Mouse (Mus musculus) stomach, embryonic 16.5 days (tissue): ENCODE data around the gene St5. TPM values are rescaled to one million over a fixed set of nuclear protein-coding genes. Genes with fewer than 3 reads are reported as not detected.

Experiments
- ATAC-seq: fragments of 200-750 bp; cut with Nextera tagmentation; 2 replicates; pipeline ENCODE4 v1.8.0; 2017; ENCODE audit warnings: moderate number of reproducible peaks, moderate TSS enrichment; ENCODE audit not compliant: insufficient read depth, low FRiP score
- H3K27ac ChIP-seq: fragments of 300-500 bp; sonication (generic); 2 replicates; pipeline ENCODE4 v1.5.1; 2014; ENCODE audit warnings: low read length
- H3K27me3 ChIP-seq: fragments of 300-500 bp; sonication (generic); 2 replicates; pipeline ENCODE4 v1.6.1; 2014; ENCODE audit warnings: low read length, control low read depth, mixed read lengths; ENCODE audit not compliant: control insufficient read depth, insufficient read depth
- H3K36me3 ChIP-seq: fragments of 300-500 bp; sonication (generic); 2 replicates; pipeline ENCODE4 v1.6.1; 2014; ENCODE audit warnings: low read length; ENCODE audit not compliant: control insufficient read depth, insufficient read depth
- H3K4me1 ChIP-seq: fragments of 300-500 bp; sonication (generic); 2 replicates; pipeline ENCODE4 v1.6.1; 2014; ENCODE audit warnings: low read length, control low read depth, mixed read lengths; ENCODE audit not compliant: control insufficient read depth, insufficient read depth
- H3K4me2 ChIP-seq: fragments of 300-500 bp; sonication (generic); 2 replicates; pipeline ENCODE4 v1.6.1; 2014; ENCODE audit warnings: low read depth, low read length, mixed read lengths
- H3K4me3 ChIP-seq: fragments of 300-500 bp; sonication (generic); replicated peaks from 2 replicates; pipeline ENCODE4 v1.5.1; 2014; ENCODE audit warnings: mild to moderate bottlenecking, low read length
- H3K9ac ChIP-seq: fragments of 300-500 bp; sonication (generic); 2 replicates; pipeline ENCODE4 v1.6.1; 2014; ENCODE audit warnings: low read length
- H3K9me3 ChIP-seq: fragments of 300-500 bp; sonication (generic); replicated peaks from 2 replicates; pipeline ENCODE4 v1.6.1; 2016; ENCODE audit warnings: low read length, control low read depth; ENCODE audit not compliant: control insufficient read depth
- WGBS: fragments of 180-500 bp; shearing (Covaris S2); extraction: QIAGEN DNeasy Blood & Tissue Kit; methylation state at CpG from one replicate; pipeline ENCODE4 v1.1.7; 2014; 5-methylcytosine and 5-hydroxymethylcytosine counted together
- polyA plus RNA-seq: library from polyadenylated mRNA; unstranded; fragments of >200 nt; fragmentation: Nextera tagmentation; extraction: Ambion mirVana; gene quantifications from 2 replicates; pipeline ENCODE4 v1.2.1, GENCODE M21; 2015

The St5 gene
- polyA plus RNA-seq, 1 experiment from 2014 or later, result 64.0 TPM

GRCm38 (mm10) chr7:109540902-109541301 lies 162.5 kb downstream of the St5 start:
- no peak overlapping the region for H3K4me2 ChIP-seq
- no peak overlapping the region for H3K27ac ChIP-seq
- H3K27me3 ChIP-seq, result no peaks in the 10 kb centered on the region
- H3K4me1 ChIP-seq, result 0 out of 2 replicates have a peak, but pooled peaks cover 4% of the 10 kb centered on the region
- no peak overlapping the region for H3K9ac ChIP-seq
- ATAC-seq, result no peak
- 0 out of 2 replicates have a peak, but pooled peaks cover 5% of the 10 kb centered on the region for H3K36me3 ChIP-seq
- no peak overlapping the region for H3K4me3 ChIP-seq
- H3K9me3 ChIP-seq, result no peaks in the 10 kb centered on the region

GRCm38 (mm10) chr7:109536451-109536946 lies 166.9 kb downstream of the St5 start:
- peak; percentile 83 for ATAC-seq
- H3K27me3 ChIP-seq, result no peaks in the 10 kb centered on the region
- no peaks in the 10 kb centered on the region for H3K9me3 ChIP-seq
- WGBS, result 58% methylated on average over 4 of the region's 4 CpGs
- peak overlapping the region; percentile 86 for H3K27ac ChIP-seq
- H3K36me3 ChIP-seq, result 0 out of 2 replicates have a peak, but pooled peaks cover 15% of the 10 kb centered on the region
- no peak overlapping the region for H3K9ac ChIP-seq
- H3K4me1 ChIP-seq, result no peaks in the 10 kb centered on the region
- no peak overlapping the region for H3K4me3 ChIP-seq
- H3K4me2 ChIP-seq, result no peak overlapping the region

DNA sequence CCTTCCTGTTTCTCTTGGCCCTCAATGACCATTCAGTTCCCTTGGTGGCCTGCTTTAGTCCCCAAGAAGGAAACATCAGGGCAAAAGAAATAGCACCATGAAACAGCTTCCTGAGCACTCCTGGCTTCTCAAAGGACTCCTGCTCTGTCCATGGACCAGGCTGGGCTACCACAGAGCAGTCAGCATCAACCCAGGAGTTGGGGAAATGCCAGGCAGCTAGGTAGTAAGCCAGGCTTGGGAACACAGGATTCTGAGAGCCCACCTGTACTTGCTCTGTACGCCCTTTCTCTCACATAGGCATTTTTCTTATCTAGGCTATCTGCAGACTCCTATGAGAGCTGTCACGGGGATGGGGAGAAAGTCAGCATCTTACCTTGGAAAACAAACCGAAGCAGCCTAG lies 168.5 kb downstream of the St5 start:
- H3K27ac ChIP-seq, result no peak overlapping the region
- H3K9ac ChIP-seq, result no peak overlapping the region
- no peaks in the 10 kb centered on the region for H3K9me3 ChIP-seq
- H3K4me2 ChIP-seq, result no peak overlapping the region
- H3K27me3 ChIP-seq, result no peaks in the 10 kb centered on the region
- no peaks in the 10 kb centered on the region for H3K4me1 ChIP-seq
- no peak overlapping the region for H3K4me3 ChIP-seq
- no peak for ATAC-seq
- WGBS, result 85% methylated on average over 3 of the region's 3 CpGs
- 0 out of 2 replicates have a peak, but pooled peaks cover 15% of the 10 kb centered on the region for H3K36me3 ChIP-seq

DNA sequence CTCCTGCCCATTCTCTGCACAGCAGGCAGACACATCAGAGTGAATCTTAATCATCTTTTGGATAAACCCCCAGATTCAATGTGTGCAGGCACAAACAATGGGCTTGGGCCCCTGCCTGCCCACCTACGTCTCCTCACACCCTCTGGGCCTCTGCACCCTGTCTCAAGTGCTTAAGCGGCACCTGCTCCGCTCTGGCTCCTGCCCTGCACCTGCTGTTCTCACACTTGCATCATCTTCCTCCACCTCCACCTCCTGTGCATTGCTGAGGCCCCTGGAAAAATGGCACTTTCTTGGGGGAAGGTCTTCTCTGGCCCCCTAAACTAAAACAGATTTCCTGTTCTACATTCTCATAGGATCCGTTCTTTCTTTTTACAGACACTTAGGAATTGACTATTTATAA lies 169.5 kb downstream of the St5 start:
- H3K4me2 ChIP-seq, result no peak overlapping the region
- H3K36me3 ChIP-seq, result peaks cover 13% of the 10 kb centered on the region; the same call in 1 of the 2 replicates
- no peak for ATAC-seq
- no peak overlapping the region for H3K4me3 ChIP-seq
- no peaks in the 10 kb centered on the region for H3K9me3 ChIP-seq
- no peak overlapping the region for H3K27ac ChIP-seq
- WGBS, result 90% methylated on average over 4 of the region's 4 CpGs
- H3K27me3 ChIP-seq, result no peaks in the 10 kb centered on the region
- no peak overlapping the region for H3K9ac ChIP-seq
- no peaks in the 10 kb centered on the region for H3K4me1 ChIP-seq

GRCm38 (mm10) chr7:109533129-109533528 lies 170.3 kb downstream of the St5 start:
- Histone ChIP-seq H3K9ac (no peak overlapping the region), H3K27ac (no peak overlapping the region), H3K4me2 (no peak overlapping the region), H3K9me3 (no peaks in the 10 kb centered on the region), H3K4me3 (no peak overlapping the region), H3K36me3 (peaks cover 13% of the 10 kb centered on the region; the same call in 1 of the 2 replicates), H3K4me1 (no peaks in the 10 kb centered on the region), H3K27me3 (no peaks in the 10 kb centered on the region)
- WGBS, result 78% methylated on average over 4 of the region's 4 CpGs
- ATAC-seq, result no peak

DNA sequence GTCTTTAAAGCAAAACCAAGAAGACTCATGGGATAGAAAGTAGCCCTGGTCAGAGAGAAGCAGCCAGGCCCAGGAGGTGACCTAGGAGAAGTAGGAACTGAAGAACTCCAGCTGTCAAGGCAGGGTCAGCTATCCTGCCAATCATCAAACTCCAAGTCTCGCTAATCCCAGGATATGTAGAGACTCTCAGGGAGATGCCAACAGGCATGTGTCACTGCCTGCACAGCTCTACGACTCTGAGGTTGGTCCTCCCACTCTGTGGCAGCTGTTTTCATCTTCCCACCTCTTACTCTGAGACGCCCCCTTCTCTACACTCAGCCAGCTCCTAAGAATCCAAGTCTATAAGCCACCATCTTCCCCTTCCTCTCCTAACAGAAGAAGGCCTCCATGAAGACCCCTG lies 170.7 kb downstream of the St5 start:
- H3K9ac ChIP-seq, result no peak overlapping the region
- H3K9me3 ChIP-seq, result no peaks in the 10 kb centered on the region
- H3K36me3 ChIP-seq, result peaks cover 13% of the 10 kb centered on the region; the same call in 1 of the 2 replicates
- no peak overlapping the region for H3K4me2 ChIP-seq
- H3K4me1 ChIP-seq, result no peaks in the 10 kb centered on the region
- no peak overlapping the region for H3K27ac ChIP-seq
- H3K4me3 ChIP-seq, result no peak overlapping the region
- ATAC-seq, result no peak
- H3K27me3 ChIP-seq, result no peaks in the 10 kb centered on the region
- 59% methylated on average over 3 of the region's 3 CpGs for WGBS

DNA sequence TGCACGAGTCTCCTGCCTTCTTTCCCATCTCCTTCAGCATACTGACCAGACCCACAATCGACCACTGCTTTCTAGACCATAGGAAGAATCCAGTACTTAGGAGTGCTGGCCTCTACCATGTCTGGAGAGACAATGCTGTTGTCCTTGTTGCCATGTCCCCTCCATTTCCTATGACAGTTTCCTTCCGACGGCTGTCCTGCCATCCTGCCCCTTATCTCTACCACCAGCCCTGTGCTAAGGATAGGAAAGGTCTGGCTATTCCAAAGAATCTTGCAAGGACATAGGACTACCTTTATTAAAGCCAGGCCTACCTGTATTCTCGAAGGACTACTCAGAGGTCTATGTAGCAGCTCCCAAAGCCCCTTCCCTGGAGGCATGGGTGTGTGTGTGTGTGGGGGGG lies 171.9 kb downstream of the St5 start:
- Histone ChIP-seq H3K4me3 (no peak overlapping the region), H3K27ac (peak overlapping the region; percentile 1; the same call in 1 of the 2 replicates), H3K9ac (no peak overlapping the region; the same call in 1 of the 2 replicates), H3K9me3 (no peaks in the 10 kb centered on the region), H3K36me3 (peaks cover 13% of the 10 kb centered on the region; the same call in 1 of the 2 replicates), H3K4me2 (no peak overlapping the region), H3K27me3 (no peaks in the 10 kb centered on the region), H3K4me1 (no peaks in the 10 kb centered on the region)
- no peak for ATAC-seq
- whole genome bisulfite sequencing, result 77% methylated on average over 5 of the region's 5 CpGs

DNA sequence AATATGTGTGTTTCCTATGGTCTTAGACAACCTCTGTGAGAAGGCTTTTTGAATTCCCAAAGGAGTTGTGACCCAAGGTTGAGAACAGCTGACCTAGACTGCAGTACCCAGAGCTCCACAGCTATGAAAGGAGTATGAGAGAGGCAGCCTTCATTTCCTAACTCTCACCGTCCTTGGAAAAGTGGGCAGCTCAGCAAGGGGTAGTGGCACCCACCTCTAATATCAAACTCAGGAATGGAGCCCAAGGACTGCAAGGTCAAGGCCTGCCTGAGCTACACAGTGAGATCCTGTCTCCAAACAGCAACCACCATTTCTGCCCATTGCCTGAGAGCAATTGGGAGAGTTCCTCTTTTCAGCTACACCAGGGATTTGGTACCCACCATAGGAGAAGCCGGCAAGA lies 173.7 kb downstream of the St5 start:
- H3K27ac ChIP-seq, result no peak overlapping the region
- no peak overlapping the region for H3K4me3 ChIP-seq
- H3K4me2 ChIP-seq, result no peak overlapping the region
- H3K4me1 ChIP-seq, result no peaks in the 10 kb centered on the region
- WGBS, result 80% methylated on average over 2 of the region's 2 CpGs
- ATAC-seq, result no peak
- H3K36me3 ChIP-seq, result peaks cover 13% of the 10 kb centered on the region; the same call in 1 of the 2 replicates
- H3K9me3 ChIP-seq, result no peaks in the 10 kb centered on the region
- no peaks in the 10 kb centered on the region for H3K27me3 ChIP-seq
- H3K9ac ChIP-seq, result no peak overlapping the region

DNA sequence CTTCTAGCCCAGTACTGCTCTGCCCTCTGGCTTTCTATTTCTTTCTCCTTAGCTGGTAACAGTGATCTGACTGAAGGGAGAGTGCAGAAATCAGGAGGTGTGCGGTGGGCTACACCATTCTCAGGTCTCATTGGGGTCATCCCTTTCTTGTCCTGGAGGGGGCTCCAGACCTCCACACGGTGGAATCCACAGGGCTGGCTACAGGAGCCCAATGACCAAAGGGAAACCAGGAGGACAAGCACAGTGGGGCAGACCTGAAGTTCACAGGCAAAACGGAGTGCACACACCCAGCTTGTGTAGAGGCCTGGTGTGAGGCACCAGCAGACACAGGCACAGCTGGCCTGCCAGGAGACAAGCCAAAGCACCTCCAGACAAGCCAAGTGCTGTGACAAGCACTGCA lies 175.0 kb downstream of the St5 start:
- Histone ChIP-seq H3K36me3 (peaks cover 14% of the 10 kb centered on the region), H3K9me3 (no peaks in the 10 kb centered on the region), H3K27ac (no peak overlapping the region), H3K27me3 (no peaks in the 10 kb centered on the region), H3K9ac (no peak overlapping the region; the same call in 1 of the 2 replicates), H3K4me1 (0 out of 2 replicates have a peak, but pooled peaks cover 3% of the 10 kb centered on the region), H3K4me3 (no peak overlapping the region), H3K4me2 (no peak overlapping the region)
- ATAC-seq, result peak; percentile 58; the same call in 1 of the 2 replicates
- 16% methylated on average over 3 of the region's 3 CpGs for WGBS
